Mouse (Mus musculus): ENCODE data around the gene Capn11. TPM values are rescaled to one million over a fixed set of nuclear protein-coding genes. Genes with fewer than 3 reads are reported as not detected.

Gene Capn11
- polyA plus RNA-seq, 1 experiment from 2014 or later: 0.65 TPM

DNA sequence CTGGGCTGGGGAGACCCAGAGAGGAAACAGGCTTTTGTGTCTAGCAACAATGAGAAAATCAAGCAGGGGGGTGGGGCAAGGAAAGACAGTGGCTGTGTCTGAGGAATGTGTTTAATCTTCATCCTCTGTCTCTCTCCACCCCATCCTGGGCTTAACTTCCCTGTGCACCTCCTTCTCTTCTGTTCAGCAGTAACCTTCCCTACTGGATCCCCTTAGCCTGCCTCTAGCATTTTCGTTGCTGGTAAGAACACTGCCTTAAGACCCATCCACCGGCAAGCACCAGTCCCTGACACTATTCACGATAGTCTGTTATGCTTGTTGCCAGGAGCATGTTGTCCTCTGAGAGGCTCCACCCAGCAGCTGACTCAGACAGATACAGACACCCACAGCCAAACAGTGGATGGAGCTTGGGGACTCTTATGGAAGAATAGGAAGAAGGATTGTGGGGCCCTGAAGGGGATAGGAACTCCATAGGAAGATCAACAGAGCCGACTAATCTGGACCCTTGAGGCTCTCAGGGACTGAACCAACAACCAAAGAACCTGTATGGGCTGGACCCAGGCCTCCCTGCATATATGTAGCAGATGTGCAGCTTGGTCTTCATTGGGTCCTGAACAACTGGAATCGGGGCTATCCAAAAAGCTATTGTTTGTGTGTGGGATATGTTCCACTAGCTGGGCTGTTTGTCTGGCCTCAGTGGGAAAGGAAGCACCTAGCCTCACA, 48.8 kb downstream of the Capn11 start:
- WGBS: 58% methylated on average over 5 of the region's 5 CpGs
- Histone ChIP-seq H3K9me3 (no peaks in the 10 kb centered on the region), H3K36me3 (no peaks in the 10 kb centered on the region), H3K4me3 (replicated peaks) (no peak overlapping the region), H3K27me3 (no peaks in the 10 kb centered on the region), H3K4me2 (no peak overlapping the region), H3K27ac (no peak overlapping the region), H3K9ac (replicated peaks) (no peak overlapping the region), H3K4me1 (replicated peaks) (peaks cover 4% of the 10 kb centered on the region; the same call in 1 of the 2 replicates)
- no peak for ATAC-seq (ENCODE audit: insufficient number of reproducible peaks, insufficient read depth, low FRiP score, low TSS enrichment, low read depth)

- ATAC-seq (ENCODE audit: insufficient number of reproducible peaks, insufficient read depth, low FRiP score, low TSS enrichment, low read depth): no peak
- Histone ChIP-seq H3K4me1 (replicated peaks) (peaks cover 4% of the 10 kb centered on the region; the same call in 1 of the 2 replicates), H3K4me2 (no peak overlapping the region), H3K4me3 (replicated peaks) (no peak overlapping the region), H3K9ac (replicated peaks) (no peak overlapping the region), H3K36me3 (no peaks in the 10 kb centered on the region), H3K9me3 (no peaks in the 10 kb centered on the region), H3K27me3 (0 out of 2 replicates have a peak, but pooled peaks cover 1% of the 10 kb centered on the region), H3K27ac (no peak overlapping the region)
- 91% methylated on average over 4 of the region's 4 CpGs for WGBS
Observed at GRCm38 (mm10) chr17:45608396-45608795, 50.7 kb downstream of the Capn11 start.

DNA sequence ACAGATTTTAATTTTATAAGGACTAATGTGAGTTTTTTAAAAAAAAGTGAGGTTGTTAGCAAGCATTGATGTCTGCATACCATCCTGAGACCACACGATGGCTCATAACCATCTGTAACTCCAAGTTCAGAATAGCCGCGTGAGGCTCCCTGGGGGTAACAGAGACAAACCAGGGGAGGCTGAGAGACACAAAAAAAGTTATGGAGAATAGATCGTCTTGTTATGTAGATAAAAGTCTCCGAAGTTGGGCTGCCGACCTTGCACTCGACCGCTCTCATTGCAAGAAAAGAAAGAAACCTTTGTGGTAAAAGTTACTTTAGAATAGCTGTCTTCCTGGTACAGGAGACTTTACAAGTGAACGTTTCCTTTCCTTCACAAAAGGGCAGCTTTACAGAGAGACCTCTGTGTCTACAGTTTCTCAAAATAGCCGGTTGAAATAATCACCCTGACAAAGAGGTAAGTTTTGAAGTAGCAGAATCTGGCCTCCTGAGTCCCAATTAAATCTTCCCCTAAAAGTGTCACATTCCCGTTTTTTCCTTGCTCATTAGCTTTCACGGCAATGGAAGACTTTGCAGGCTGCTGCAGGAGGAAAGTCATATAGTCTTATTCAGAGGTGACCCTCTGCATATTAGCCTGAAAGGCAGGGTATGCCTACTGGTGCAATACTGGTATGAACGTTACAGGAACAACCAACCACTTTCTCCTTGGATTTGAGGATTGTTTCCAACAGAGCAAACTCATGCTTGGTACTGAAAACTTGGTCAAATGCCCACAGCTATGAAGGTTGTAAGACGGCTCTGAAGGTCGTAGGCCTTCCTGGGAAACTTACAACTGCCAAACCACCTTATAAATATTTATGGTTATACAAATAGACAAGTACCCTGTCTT, 51.9 kb downstream of the Capn11 start:
- H3K9ac ChIP-seq (replicated peaks): no peak overlapping the region
- no peaks in the 10 kb centered on the region for H3K36me3 ChIP-seq
- H3K27ac ChIP-seq: no peak overlapping the region
- H3K9me3 ChIP-seq: no peaks in the 10 kb centered on the region
- H3K4me3 ChIP-seq (replicated peaks): no peak overlapping the region
- 81% methylated on average over 15 of the region's 15 CpGs for WGBS
- peaks cover 4% of the 10 kb centered on the region for H3K27me3 ChIP-seq
- peaks cover 4% of the 10 kb centered on the region; the same call in 1 of the 2 replicates for H3K4me1 ChIP-seq (replicated peaks)
- no peak overlapping the region for H3K4me2 ChIP-seq
- ATAC-seq (ENCODE audit: insufficient number of reproducible peaks, insufficient read depth, low FRiP score, low TSS enrichment, low read depth): no peak

DNA sequence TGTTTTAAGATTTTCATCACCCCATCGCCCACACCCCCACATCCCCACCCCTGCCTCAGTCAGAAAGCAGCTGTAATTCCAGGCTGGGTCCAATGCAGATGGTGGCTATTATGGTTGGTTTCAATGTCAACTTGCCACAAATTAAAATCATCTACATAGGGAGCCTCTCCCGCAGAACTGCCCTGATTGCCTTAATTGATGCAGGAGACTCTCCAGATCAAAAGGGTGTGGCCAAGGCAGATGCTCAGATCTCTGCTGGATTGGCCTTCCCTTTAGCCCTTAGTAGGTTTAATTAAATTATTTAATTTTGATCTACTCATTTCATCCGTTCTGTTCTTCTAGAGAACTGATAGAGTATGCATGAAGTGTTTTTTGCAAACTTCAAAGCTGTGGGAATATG, 56.1 kb downstream of the Capn11 start:
- WGBS: 73% methylated on average over 3 of the region's 3 CpGs
- Histone ChIP-seq H3K27me3 (peaks cover 39% of the 10 kb centered on the region), H3K9ac (replicated peaks) (no peak overlapping the region), H3K27ac (no peak overlapping the region), H3K9me3 (no peaks in the 10 kb centered on the region), H3K4me2 (no peak overlapping the region), H3K4me3 (replicated peaks) (no peak overlapping the region), H3K36me3 (no peaks in the 10 kb centered on the region), H3K4me1 (replicated peaks) (peaks cover 35% of the 10 kb centered on the region)
- ATAC-seq (ENCODE audit: insufficient number of reproducible peaks, insufficient read depth, low FRiP score, low TSS enrichment, low read depth): no peak

- peaks cover 41% of the 10 kb centered on the region for H3K4me1 ChIP-seq (replicated peaks)
- H3K27me3 ChIP-seq: peaks cover 39% of the 10 kb centered on the region
- 0 out of 2 replicates have a peak within 1 kb of the TSS, but pooled peaks have one; percentile 9 for H3K9ac ChIP-seq (replicated peaks)
- H3K4me3 ChIP-seq (replicated peaks): 0 out of 2 replicates have a peak within 1 kb of the TSS, but pooled peaks have one; percentile 3
- WGBS: 31% methylated on average over 6 of the region's 6 CpGs
- peak within 1 kb of the TSS; percentile 37; the same call in 1 of the 2 replicates for H3K27ac ChIP-seq
- H3K36me3 ChIP-seq: no peaks in the 10 kb centered on the region
- H3K9me3 ChIP-seq: no peaks in the 10 kb centered on the region
- 0 out of 2 replicates have a peak, but pooled peaks have one; percentile 39 for ATAC-seq (ENCODE audit: insufficient number of reproducible peaks, insufficient read depth, low FRiP score, low TSS enrichment, low read depth)
- H3K4me2 ChIP-seq: peak within 1 kb of the TSS; percentile 19; the same call in 1 of the 2 replicates
Observed at GRCm38 (mm10) chr17:45601877-45602304, 57.2 kb downstream of the Capn11 start, which contains the start of gene Mymx. Gene Mymx, minus strand, starts transcription at chr17:45602102.

GRCm38 (mm10) chr17:45601325-45601724, 57.8 kb downstream of the Capn11 start:
- Histone ChIP-seq H3K36me3 (no peaks in the 10 kb centered on the region), H3K9me3 (no peaks in the 10 kb centered on the region), H3K27ac (peak overlapping the region; percentile 37; the same call in 1 of the 2 replicates), H3K4me2 (peak overlapping the region; percentile 19; the same call in 1 of the 2 replicates), H3K4me1 (replicated peaks) (peaks cover 45% of the 10 kb centered on the region), H3K27me3 (peaks cover 43% of the 10 kb centered on the region), H3K4me3 (replicated peaks) (0 out of 2 replicates have a peak overlapping the region, but pooled peaks have one; percentile 3), H3K9ac (replicated peaks) (0 out of 2 replicates have a peak overlapping the region, but pooled peaks have one; percentile 9)
- no peak for ATAC-seq (ENCODE audit: insufficient number of reproducible peaks, insufficient read depth, low FRiP score, low TSS enrichment, low read depth)
- WGBS: 14% methylated on average over 22 of the region's 22 CpGs

GRCm38 (mm10) chr17:45600267-45600666, 58.9 kb downstream of the Capn11 start:
- H3K9ac ChIP-seq (replicated peaks): no peak overlapping the region
- H3K9me3 ChIP-seq: no peaks in the 10 kb centered on the region
- WGBS: 43% methylated on average over 8 of the region's 8 CpGs
- no peak for ATAC-seq (ENCODE audit: insufficient number of reproducible peaks, insufficient read depth, low FRiP score, low TSS enrichment, low read depth)
- peaks cover 48% of the 10 kb centered on the region for H3K27me3 ChIP-seq
- H3K4me1 ChIP-seq (replicated peaks): peaks cover 54% of the 10 kb centered on the region
- no peak overlapping the region for H3K27ac ChIP-seq
- H3K4me3 ChIP-seq (replicated peaks): 0 out of 2 replicates have a peak overlapping the region, but pooled peaks have one; percentile 39
- peak overlapping the region; percentile 78; the same call in 1 of the 2 replicates for H3K4me2 ChIP-seq
- H3K36me3 ChIP-seq: no peaks in the 10 kb centered on the region

GRCm38 (mm10) chr17:45599446-45600242, 59.5 kb downstream of the Capn11 start, which contains the start of gene Slc29a1:
Gene Slc29a1, minus strand, starts transcription at chr17:45599606.
- Histone ChIP-seq H3K36me3 (no peaks in the 10 kb centered on the region), H3K4me2 (peak within 1 kb of the TSS; percentile 78), H3K27me3 (peaks cover 55% of the 10 kb centered on the region), H3K9ac (replicated peaks) (peak within 1 kb of the TSS; percentile 44), H3K4me1 (replicated peaks) (peaks cover 60% of the 10 kb centered on the region), H3K4me3 (replicated peaks) (peak within 1 kb of the TSS; percentile 39), H3K9me3 (no peaks in the 10 kb centered on the region), H3K27ac (0 out of 2 replicates have a peak within 1 kb of the TSS, but pooled peaks have one; percentile 12)
- 16% methylated on average over 32 of the region's 32 CpGs for WGBS
- ATAC-seq (ENCODE audit: insufficient number of reproducible peaks, insufficient read depth, low FRiP score, low TSS enrichment, low read depth): no peak

DNA sequence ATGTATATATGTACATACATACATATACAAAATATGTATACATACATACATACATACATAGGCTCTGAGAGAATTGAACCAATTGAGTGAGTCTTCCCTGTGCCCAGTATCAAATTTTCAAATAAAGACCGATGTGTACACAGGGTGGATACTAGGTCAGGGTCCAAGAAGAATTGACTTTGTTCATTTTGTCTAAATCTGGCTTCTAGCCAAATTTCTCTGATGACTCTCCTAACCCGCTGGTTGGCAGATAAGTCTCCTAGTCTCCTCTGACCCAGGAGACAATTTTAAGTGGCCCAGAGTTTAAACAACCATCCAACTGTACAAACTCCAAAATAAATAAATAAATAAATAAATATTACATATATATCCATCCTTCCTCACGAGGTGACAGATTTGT, 60.2 kb downstream of the Capn11 start:
- WGBS: 66% methylated on average over 3 of the region's 3 CpGs
- peaks cover 62% of the 10 kb centered on the region for H3K27me3 ChIP-seq
- H3K27ac ChIP-seq: no peak overlapping the region
- H3K9me3 ChIP-seq: no peaks in the 10 kb centered on the region
- no peak for ATAC-seq (ENCODE audit: insufficient number of reproducible peaks, insufficient read depth, low FRiP score, low TSS enrichment, low read depth)
- H3K9ac ChIP-seq (replicated peaks): no peak overlapping the region
- H3K4me2 ChIP-seq: peak overlapping the region; percentile 78
- H3K36me3 ChIP-seq: no peaks in the 10 kb centered on the region
- peak overlapping the region; percentile 39 for H3K4me3 ChIP-seq (replicated peaks)
- peaks cover 68% of the 10 kb centered on the region for H3K4me1 ChIP-seq (replicated peaks)

- Histone ChIP-seq H3K4me2 (no peak overlapping the region), H3K4me3 (replicated peaks) (no peak overlapping the region), H3K27me3 (peaks cover 66% of the 10 kb centered on the region), H3K36me3 (no peaks in the 10 kb centered on the region), H3K4me1 (replicated peaks) (peaks cover 73% of the 10 kb centered on the region), H3K9me3 (no peaks in the 10 kb centered on the region), H3K27ac (no peak overlapping the region), H3K9ac (replicated peaks) (no peak overlapping the region)
- no peak for ATAC-seq (ENCODE audit: insufficient number of reproducible peaks, insufficient read depth, low FRiP score, low TSS enrichment, low read depth)
- 76% methylated on average over 2 of the region's 2 CpGs for WGBS
Observed at GRCm38 (mm10) chr17:45598376-45598775, 60.7 kb downstream of the Capn11 start.
